Mouse (Mus musculus) embryonic facial prominence, embryonic 14.5 days (tissue): ENCODE data around the gene Samhd1. TPM values are rescaled to one million over a fixed set of nuclear protein-coding genes. Genes with fewer than 3 reads are reported as not detected.

Experiments
- ATAC-seq: fragments of 200-750 bp; cut with Nextera tagmentation; 2 replicates; pipeline ENCODE4 v1.8.0; 2017; ENCODE audit warnings: low read depth, moderate number of reproducible peaks, moderate TSS enrichment
- DNase-seq: peaks from one replicate; pipeline ENCODE4 v3.0.0-alpha.2; 2015; ENCODE audit warnings: low spot score
- H3K27ac ChIP-seq: fragments of 300-500 bp; sonication (generic); replicated peaks from 2 replicates; pipeline ENCODE4 v1.5.1; 2014; ENCODE audit warnings: low read depth, mild to moderate bottlenecking, low read length, moderate library complexity
- H3K27me3 ChIP-seq: fragments of 300-500 bp; sonication (generic); replicated peaks from 2 replicates; pipeline ENCODE4 v1.6.1; 2014; ENCODE audit warnings: low read length; ENCODE audit not compliant: control insufficient read depth, insufficient read depth
- H3K36me3 ChIP-seq: fragments of 300-500 bp; sonication (generic); 2 replicates; pipeline ENCODE4 v1.6.1; 2014; ENCODE audit warnings: low read length, mixed read lengths; ENCODE audit not compliant: control insufficient read depth, insufficient read depth
- H3K4me1 ChIP-seq: fragments of 300-500 bp; sonication (generic); 2 replicates; pipeline ENCODE4 v1.6.1; 2014; ENCODE audit warnings: antibody characterized with exemption, low read length; ENCODE audit not compliant: control insufficient read depth, insufficient read depth
- H3K4me2 ChIP-seq: fragments of 300-500 bp; sonication (generic); 2 replicates; pipeline ENCODE4 v1.6.1; 2014; ENCODE audit warnings: low read depth, mild to moderate bottlenecking, low read length, moderate library complexity, mixed read lengths
- H3K4me3 ChIP-seq: fragments of 300-500 bp; sonication (generic); 2 replicates; pipeline ENCODE4 v1.5.1; 2014; ENCODE audit warnings: low read depth, mild to moderate bottlenecking, low read length
- H3K9ac ChIP-seq: fragments of 300-500 bp; sonication (generic); 2 replicates; pipeline ENCODE4 v1.6.1; 2014; ENCODE audit warnings: low read depth, mild to moderate bottlenecking, low read length, moderate library complexity, mixed read lengths
- H3K9me3 ChIP-seq: fragments of 300-500 bp; sonication (generic); 2 replicates; pipeline ENCODE4 v1.6.1; 2016; ENCODE audit warnings: low read length; ENCODE audit not compliant: control insufficient read depth
- WGBS: fragments of 180-500 bp; shearing (Covaris S2); extraction: QIAGEN DNeasy Blood & Tissue Kit; methylation state at CpG from one replicate; pipeline ENCODE4 v1.1.7; 2014; 5-methylcytosine and 5-hydroxymethylcytosine counted together
- polyA plus RNA-seq: library from polyadenylated mRNA; unstranded; fragments of >200 nt; fragmentation: Nextera tagmentation; extraction: Ambion mirVana; gene quantifications from 2 replicates; pipeline ENCODE4 v1.2.1, GENCODE M21; 2014

The Samhd1 gene
- polyA plus RNA-seq, 1 experiment from 2014 or later = 24.0 TPM

DNA sequence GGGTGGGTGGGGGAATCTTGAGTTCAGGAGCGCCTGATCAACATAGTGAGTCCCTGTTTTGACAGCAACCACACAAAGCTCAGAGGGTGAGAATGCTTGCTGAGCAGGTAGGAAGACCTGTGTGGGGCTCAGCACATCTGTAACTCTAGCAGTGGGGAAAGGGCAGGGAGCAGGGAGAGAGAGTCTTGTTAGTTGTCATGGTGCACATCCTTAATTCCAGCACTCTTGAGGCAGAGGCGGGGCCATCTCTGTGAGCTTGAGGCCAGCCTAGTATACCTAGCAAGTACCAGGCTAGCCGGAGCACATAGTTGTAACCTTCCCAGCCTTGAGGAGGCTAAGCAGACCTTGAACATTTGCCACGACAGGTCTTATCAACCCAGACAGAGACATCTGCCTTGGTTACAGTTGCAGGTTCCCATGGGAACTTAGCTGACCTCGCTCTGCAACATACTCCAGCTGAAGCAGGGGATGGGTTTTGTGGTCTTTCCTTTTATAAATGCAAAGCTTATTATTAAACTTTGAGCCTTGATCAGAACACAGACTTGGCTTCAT, 4.3 kb upstream of the Samhd1 start:
- Histone ChIP-seq H3K9ac (no peak overlapping the region), H3K36me3 (no peaks in the 10 kb centered on the region), H3K4me1 (peaks cover 3% of the 10 kb centered on the region; the same call in 1 of the 2 replicates), H3K9me3 (no peaks in the 10 kb centered on the region), H3K4me3 (no peak overlapping the region), H3K27me3 (no peaks in the 10 kb centered on the region), H3K4me2 (no peak overlapping the region), H3K27ac (no peak overlapping the region)
- no peak for DNase-seq
- ATAC-seq = no peak
- 77% methylated on average over 4 of the region's 5 CpGs for WGBS

DNA sequence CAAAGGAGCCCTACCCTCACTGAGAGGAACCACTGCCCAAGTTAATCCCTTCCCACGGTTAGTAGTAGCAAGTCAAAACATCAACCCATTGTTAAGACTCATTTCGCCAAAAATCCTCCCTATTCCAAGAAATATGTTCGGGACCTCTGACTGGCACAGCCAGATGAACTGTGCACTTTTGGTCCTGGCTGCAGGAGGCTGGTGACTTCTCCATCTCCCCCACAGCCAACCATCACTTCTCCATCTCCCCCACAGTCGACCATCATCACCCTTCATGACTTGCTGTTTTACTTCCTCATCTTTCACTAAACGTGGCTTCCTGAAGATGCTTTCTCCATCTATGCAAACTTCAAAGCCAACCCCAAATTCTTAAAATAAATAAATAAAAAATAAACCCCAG, 3.7 kb upstream of the Samhd1 start:
- Histone ChIP-seq H3K36me3 (no peaks in the 10 kb centered on the region), H3K27me3 (no peaks in the 10 kb centered on the region), H3K4me3 (no peak overlapping the region), H3K4me1 (peaks cover 3% of the 10 kb centered on the region; the same call in 1 of the 2 replicates), H3K27ac (no peak overlapping the region), H3K4me2 (no peak overlapping the region), H3K9ac (no peak overlapping the region), H3K9me3 (no peaks in the 10 kb centered on the region)
- 79% methylated on average over 5 of the region's 5 CpGs for WGBS
- ATAC-seq (no peak), DNase-seq (no peak)

DNA sequence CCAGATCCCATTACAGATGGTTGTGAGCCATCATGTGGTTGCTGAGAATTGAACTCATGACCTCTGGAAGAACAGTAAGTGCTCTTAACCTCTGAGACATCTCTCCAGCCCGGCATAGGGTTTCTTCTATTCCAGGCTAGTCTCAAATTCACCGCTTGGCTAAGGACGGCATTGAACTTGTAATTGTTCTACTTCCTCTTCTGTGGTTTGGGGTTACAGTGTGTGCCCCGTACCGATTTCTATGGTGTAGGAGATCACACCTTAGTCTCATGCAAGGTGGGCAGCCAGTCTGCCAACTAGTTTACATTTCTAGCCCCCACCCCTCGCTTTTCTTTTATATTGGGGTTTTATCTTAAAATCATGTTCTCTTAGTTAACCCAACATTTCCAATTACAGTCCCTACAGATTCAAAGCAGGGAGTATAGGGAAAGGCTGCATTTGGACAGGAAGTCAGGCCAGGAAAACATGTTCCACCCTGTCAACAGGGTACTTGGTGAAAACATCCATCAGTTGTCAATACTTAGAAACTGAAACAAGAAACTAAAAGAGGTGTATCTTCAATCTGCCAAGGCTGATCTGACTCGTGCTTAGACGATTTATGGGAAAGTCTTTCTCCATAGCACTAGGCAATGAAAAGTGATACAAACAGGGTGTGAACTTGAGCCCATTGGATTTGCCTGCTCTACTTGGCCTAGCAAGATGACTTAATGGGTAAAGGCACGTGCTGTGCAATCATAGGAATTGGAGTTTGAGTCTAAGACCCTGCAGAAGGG, 3.1 kb upstream of the Samhd1 start:
- Histone ChIP-seq H3K9me3 (no peaks in the 10 kb centered on the region), H3K27me3 (no peaks in the 10 kb centered on the region), H3K36me3 (no peaks in the 10 kb centered on the region), H3K9ac (no peak overlapping the region), H3K27ac (no peak overlapping the region), H3K4me1 (peaks cover 6% of the 10 kb centered on the region; the same call in 1 of the 2 replicates), H3K4me2 (no peak overlapping the region), H3K4me3 (no peak overlapping the region)
- ATAC-seq (no peak), DNase-seq (no peak)
- 84% methylated on average over 9 of the region's 9 CpGs for WGBS

DNA sequence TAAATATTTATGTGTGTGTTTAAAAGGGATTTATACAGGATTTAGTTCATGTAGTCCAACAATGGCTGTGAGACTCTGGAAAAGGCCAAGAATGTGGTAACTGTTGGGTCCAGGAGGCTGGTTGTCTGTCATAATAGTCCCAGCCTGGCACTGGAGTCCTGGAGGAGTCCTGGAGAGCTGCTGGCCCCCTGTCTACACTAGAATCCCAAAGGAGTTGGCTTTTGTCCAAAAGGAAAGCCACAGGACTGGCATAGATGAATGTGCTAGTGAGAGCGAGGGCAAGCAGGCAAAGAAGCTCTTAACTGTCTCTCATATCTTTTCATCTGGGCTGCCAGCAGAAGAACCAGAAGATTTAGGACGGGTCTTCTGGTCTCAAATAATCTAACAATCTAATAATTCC, 1.6 kb upstream of the Samhd1 start:
- no peak overlapping the region for H3K4me2 ChIP-seq
- H3K27me3 ChIP-seq = no peaks in the 10 kb centered on the region
- H3K4me1 ChIP-seq = peaks cover 6% of the 10 kb centered on the region; the same call in 1 of the 2 replicates
- DNase-seq (peak; percentile 30), ATAC-seq (no peak)
- WGBS = 70% methylated on average over 2 of the region's 2 CpGs
- H3K27ac ChIP-seq = no peak overlapping the region
- H3K9me3 ChIP-seq = no peaks in the 10 kb centered on the region
- no peak overlapping the region for H3K9ac ChIP-seq
- no peaks in the 10 kb centered on the region for H3K36me3 ChIP-seq
- H3K4me3 ChIP-seq = no peak overlapping the region

DNA sequence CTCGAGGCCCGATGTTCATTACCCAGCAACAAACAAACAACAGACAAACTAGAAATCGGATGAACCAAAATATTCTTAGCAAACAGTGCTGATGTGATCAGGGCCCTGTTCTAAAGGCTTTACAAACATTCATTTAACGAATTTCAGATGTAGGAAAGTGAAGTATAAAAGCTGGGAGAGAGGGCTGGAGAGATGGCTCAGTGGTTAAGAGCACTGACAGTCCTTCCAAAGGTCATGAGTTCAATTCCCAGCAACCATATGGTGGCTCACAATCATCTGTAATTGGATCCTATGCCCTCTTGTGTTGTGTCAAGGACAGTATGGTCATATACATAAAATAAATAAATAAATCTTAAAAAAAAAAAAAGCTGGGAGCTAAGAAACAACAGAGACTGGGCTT, 1.1 kb upstream of the Samhd1 start:
- H3K27ac ChIP-seq = no peak overlapping the region
- no peak for ATAC-seq

DNA sequence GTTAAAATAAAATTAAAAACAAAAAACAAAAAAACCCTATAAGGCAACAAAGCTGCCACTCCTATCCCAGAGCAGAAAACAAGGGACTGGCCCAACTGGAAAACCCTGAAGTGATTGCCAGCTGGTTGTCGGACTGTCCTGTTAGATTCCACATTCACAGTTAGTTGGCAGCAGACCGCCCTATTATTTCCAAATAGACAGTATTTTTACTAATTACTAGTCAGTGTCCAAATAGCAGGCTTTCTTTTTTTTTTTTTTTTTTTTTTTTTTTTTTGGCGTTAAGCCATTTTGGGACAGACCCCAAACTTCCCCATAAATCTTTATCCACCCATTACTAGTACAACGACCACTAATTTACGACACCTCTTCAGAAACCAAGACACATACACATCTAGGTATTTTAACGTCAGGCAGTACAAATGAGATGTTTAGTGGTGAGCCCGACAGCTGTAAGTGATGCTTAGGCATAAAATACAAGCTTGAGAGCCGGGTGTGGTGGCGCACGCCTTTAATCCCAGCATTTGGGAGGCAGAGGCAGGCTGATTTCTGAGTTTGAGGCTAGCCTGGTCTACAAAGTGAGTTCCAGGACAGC, 560 bp upstream of the Samhd1 start:
- Histone ChIP-seq H3K4me2 (peak overlapping the region; percentile 88), H3K4me3 (peak overlapping the region; percentile 65), H3K27ac (peak overlapping the region; percentile 68; the same call in 1 of the 2 replicates), H3K36me3 (no peaks in the 10 kb centered on the region), H3K27me3 (no peaks in the 10 kb centered on the region), H3K4me1 (peaks cover 6% of the 10 kb centered on the region; the same call in 1 of the 2 replicates), H3K9ac (peak overlapping the region; percentile 74), H3K9me3 (no peaks in the 10 kb centered on the region)
- ATAC-seq = no peak
- WGBS = 86% methylated on average over 10 of the region's 10 CpGs
- DNase-seq = peak; percentile 11

More for the DNA sequence above, 1.1 kb upstream of the Samhd1 start:
- Histone ChIP-seq H3K9me3 (no peaks in the 10 kb centered on the region), H3K9ac (no peak overlapping the region), H3K4me3 (no peak overlapping the region), H3K27me3 (no peaks in the 10 kb centered on the region), H3K36me3 (no peaks in the 10 kb centered on the region), H3K4me2 (no peak overlapping the region), H3K4me1 (peaks cover 6% of the 10 kb centered on the region; the same call in 1 of the 2 replicates)
- DNase-seq = no peak
- 83% methylated on average over 4 of the region's 4 CpGs for WGBS

DNA sequence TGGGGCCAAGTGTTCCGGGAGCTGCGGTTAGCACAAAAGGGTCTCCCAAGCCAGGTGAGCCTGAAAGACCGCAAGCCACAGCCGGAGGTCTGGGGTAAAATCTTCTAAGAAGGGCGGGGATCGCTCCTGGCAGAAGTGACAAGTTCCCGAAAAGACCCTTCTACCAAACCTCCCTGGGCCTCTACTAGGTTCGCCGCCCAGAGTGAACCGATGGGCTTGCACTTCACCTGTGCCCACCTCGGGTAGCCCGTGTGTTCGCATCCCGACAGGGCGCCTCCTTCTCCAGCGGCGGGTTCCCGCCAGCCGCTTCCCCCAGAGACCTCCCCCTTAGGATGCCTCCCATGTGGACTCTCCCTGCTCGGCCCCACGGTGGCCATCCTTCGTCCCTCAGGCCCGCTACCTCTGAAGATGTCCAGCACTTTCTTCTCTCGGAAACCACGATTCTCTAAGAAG, 560 bp downstream of the Samhd1 start:
- Histone ChIP-seq H3K9me3 (no peaks in the 10 kb centered on the region), H3K36me3 (no peaks in the 10 kb centered on the region), H3K4me1 (peaks cover 6% of the 10 kb centered on the region; the same call in 1 of the 2 replicates), H3K27me3 (no peaks in the 10 kb centered on the region), H3K9ac (peak overlapping the region; percentile 74), H3K4me2 (peak overlapping the region; percentile 88), H3K4me3 (peak overlapping the region; percentile 65), H3K27ac (peak overlapping the region; percentile 61)
- under 1% methylated on average over 15 of the region's 25 CpGs for WGBS
- ATAC-seq (peak; percentile 43), DNase-seq (no peak)

DNA sequence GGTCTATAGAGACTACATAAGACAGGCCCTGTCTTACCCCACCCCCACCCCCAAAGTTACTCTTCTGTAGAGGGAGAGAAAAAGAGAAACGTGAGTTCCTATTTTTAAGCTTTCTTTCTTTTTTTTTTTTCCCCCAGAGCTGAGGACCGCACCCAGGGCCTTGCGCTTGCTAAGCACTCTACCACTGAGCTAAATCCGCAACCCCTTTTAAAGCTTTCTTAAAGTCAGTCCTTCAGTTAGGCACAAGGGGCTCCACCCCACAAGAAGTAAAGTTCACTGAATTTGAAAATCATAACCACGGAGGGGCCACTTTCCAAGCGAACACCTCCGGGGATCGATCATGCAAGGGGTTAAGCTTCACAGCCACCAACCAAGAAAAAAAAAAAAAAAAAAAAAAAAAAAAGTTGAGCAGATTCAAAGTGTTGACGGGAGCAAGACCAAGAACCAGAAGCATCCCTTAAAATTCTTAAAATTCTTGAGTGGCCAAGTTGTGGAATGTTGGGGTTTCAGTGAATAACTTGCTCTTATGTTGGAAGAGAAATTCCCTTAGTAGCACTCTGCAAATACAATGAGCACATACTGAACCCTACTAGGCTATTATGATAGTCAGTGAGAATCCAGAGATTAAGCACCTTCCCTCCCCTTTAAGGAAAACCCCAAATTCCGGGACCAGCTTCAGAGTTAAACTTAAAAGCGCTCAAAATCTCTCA, 1.1 kb downstream of the Samhd1 start:
- 17% methylated on average over 11 of the region's 11 CpGs for WGBS
- H3K9me3 ChIP-seq = no peaks in the 10 kb centered on the region
- peaks cover 6% of the 10 kb centered on the region; the same call in 1 of the 2 replicates for H3K4me1 ChIP-seq
- H3K36me3 ChIP-seq = no peaks in the 10 kb centered on the region
- ATAC-seq (no peak; the same call in 1 of the 2 replicates), DNase-seq (peak; percentile 19)
- H3K9ac ChIP-seq = peak overlapping the region; percentile 74
- H3K4me2 ChIP-seq = peak overlapping the region; percentile 88
- H3K27me3 ChIP-seq = no peaks in the 10 kb centered on the region
- peak overlapping the region; percentile 65 for H3K4me3 ChIP-seq
- peak overlapping the region; percentile 61 for H3K27ac ChIP-seq
